Mouse (Mus musculus) erythroblast, embryonic 14.5 days (primary cell): Measurements from ENCODE around the gene Map3k4.

Experiments used
- GATA1 ChIP-seq: IDR thresholded peaks from 2 replicates; pipeline ENCODE4 v1.6.1; 2012; ENCODE audit warnings: low read length, inconsistent platforms, mixed read lengths
- TAL1 ChIP-seq: IDR thresholded peaks from 3 replicates; pipeline ENCODE4 v1.6.1; 2012; ENCODE audit warnings: low read length, inconsistent platforms, mixed read lengths

DNA sequence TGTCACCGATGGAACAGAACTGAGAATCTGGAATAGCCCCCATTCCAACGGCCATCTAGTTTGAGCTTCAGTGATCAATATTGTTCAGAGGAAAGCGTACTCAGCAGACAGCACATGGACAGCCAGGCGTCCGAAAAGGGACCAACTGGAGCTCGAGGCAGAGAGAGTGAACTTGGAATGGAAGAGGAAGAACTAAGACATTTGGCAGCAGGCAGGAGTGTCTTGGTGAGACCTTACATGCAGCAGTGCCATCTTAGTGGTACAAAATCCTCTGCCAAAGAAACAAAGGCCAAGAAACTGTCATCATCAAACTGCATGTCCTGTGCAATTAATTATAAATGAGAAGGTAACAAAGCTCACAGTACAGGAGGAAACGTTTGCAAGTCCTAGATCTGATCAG is 19.2 kb downstream of the Map3k4 start:
- TF ChIP-seq GATA1 (no peak), TAL1 (no peak)
